Mouse (Mus musculus) neutrophil, adult 5-6 weeks (primary cell): ENCODE data around the gene Ctbs. TPM values are rescaled to one million over a fixed set of nuclear protein-coding genes. Genes with fewer than 3 reads are reported as not detected.
"Not testable (repeated sequence)": the region's sequence is repeated elsewhere in the genome, so short reads cannot be mapped to it uniquely, and the experiment has no call there.

ENCODE experiments used
- ATAC-seq: fragments of 151-379, 151-347 bp; 2 replicates; pipeline ENCODE4 v1.8.0; 2017; ENCODE audit warnings: mild to moderate bottlenecking, moderate TSS enrichment; ENCODE audit not compliant: insufficient number of reproducible peaks, poor library complexity, low FRiP score, severe bottlenecking; ENCODE audit errors: extremely low read depth
- total RNA-seq: library from RNA; stranded (forward); fragments of 200-1000 nt; gene quantifications from 2 replicates; pipeline ENCODE4 v1.2.3, GENCODE M21; 2017

The Ctbs gene
- total RNA-seq, 1 experiment from 2014 or later, result 30.8 TPM

DNA sequence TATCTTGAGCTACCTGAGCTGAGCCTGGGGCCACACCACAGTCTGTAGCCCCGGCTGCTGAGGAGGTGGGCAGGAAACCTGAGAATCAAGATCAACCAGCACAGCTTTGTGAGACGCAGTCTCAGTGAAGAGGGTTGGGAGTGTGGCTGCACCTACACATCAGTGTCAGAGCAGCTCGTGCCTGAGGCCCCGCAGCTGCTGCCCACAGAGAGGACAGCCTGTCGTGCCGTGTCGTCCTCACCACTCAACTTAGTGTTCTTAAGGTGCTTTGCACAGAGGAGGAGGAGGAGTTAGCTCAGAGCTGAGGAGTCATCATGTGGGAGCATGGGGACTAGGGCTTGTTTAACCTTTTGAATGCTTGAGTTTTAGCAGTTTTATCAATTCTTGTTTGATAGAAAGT is 23.7 kb upstream of the Ctbs start:
- no peak for ATAC-seq

DNA sequence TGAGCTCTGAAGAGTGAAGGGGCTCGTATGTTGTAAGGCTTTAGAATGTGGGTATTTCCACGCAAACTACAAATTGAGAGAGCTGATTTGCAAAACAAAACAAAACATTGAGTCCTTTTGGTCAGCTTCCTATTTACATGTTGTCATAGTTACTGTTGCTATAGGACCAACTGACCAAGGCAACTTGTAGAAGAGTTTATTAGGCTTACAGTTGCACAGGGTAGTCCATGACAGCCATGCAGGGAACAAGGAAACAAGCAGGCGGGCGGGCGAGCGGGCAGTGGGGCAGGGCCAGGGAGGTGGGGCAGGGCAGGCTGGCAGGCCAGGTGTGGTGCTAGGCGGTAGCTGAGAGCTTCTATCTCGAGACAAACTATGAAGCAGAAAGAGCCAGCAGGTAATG is 23.1 kb upstream of the Ctbs start:
- no peak for ATAC-seq

- ATAC-seq, result not testable (repeated sequence)
Observed at GRCm38 (mm10) chr3:146433063-146433462, 16.5 kb upstream of the Ctbs start.

DNA sequence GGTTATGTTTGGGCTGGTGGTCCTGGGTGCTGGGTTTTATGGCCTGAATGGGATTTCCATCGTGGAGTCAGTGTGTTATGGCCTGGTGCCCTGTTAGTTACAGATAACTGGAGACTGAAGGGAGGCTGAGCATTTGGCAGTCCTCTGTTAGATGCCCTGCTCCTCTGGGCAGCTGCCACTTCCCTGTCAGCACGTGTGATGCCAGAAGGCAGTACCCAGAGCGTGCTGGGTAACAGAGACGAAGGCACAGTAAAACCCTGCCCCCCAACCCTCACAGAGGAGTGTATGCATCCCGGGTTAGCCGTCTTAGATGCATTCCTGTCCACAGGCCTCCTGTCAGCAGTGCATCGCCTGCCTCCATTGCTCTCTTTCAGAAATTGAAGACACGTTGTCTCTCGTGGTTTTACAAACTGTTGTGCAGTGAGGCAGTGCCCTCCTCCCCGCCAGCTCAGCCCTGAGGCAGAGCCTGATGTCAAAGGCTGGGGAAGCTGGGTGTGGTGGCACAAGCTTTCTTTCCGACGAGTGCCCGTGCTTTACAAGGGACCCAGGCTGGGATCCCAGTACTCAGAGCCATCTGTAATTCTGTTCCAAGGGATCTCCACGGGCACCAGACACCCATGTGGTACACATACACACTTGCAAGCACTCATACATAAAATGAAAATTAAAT is 15.8 kb upstream of the Ctbs start:
- no peak for ATAC-seq

DNA sequence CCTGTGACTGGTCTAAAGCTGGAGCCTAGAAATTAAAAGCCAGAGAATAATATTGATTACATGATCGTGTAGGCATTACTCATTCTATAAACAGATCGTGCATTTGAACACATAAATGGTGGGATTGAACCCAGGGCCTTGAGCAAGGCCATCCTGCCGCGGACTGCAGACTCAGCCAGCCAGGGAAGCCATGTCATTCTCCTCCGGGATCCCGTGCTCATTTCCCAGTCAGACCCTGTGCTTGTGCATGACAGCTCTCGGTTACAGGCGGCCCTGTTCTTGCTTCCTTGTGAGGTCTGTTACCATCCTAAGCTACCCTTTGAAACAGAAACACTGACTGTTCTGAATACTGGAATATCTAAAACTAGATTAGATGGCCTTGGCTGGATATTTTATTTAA is 14.9 kb upstream of the Ctbs start:
- ATAC-seq, result no peak

GRCm38 (mm10) chr3:146435533-146435932 is 14.1 kb upstream of the Ctbs start:
- no peak for ATAC-seq

DNA sequence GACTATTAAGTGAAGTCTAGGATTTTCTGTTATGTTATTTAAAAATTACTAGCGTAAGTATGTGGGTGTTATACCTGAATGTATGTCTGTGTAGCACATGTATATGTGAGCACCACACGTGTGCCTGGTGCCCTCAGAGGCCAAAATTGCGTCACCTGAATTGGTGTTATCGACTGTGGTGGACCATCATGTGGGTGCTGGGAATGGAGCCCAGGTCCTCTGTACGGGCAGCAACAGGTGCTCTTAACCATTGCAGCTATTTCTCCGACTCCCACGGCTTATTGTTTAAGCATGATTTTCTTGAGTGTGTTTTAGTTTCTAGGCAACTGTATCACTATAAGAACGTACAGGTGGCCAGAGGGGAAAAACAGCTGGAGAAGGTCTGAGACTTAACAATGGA is 13.5 kb upstream of the Ctbs start:
- ATAC-seq, result no peak

DNA sequence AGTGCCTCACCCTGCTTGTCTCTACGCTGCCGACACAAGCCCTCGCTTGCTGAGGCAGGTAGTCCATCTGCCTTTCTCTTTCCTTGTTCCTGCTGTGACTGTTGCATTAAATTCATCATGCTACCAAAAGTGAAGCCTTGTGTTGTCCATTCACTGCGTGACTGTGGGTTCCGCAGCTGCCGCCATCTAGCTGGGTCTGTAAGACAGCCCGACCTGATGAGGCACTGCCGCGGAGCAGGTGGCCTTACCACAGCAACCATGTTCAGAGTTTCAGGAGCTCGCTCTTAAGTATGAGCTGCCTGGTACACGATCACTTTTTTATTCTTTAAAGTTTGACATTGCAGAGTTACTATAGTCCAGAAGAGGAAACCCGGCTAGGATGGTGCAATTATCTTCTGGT is 9.6 kb upstream of the Ctbs start:
- no peak for ATAC-seq

GRCm38 (mm10) chr3:146440422-146440821 is 9.2 kb upstream of the Ctbs start:
- no peak for ATAC-seq

- ATAC-seq, result no peak
Observed at GRCm38 (mm10) chr3:146442484-146442883, 7.1 kb upstream of the Ctbs start.

- no peak for ATAC-seq
Observed at GRCm38 (mm10) chr3:146442936-146443335, 6.7 kb upstream of the Ctbs start.

- no peak for ATAC-seq
Observed at GRCm38 (mm10) chr3:146443380-146443779, 6.2 kb upstream of the Ctbs start.

- ATAC-seq, result peak; percentile 57; the same call in 1 of the 2 replicates
Observed at GRCm38 (mm10) chr3:146444880-146445279, 4.7 kb upstream of the Ctbs start.

DNA sequence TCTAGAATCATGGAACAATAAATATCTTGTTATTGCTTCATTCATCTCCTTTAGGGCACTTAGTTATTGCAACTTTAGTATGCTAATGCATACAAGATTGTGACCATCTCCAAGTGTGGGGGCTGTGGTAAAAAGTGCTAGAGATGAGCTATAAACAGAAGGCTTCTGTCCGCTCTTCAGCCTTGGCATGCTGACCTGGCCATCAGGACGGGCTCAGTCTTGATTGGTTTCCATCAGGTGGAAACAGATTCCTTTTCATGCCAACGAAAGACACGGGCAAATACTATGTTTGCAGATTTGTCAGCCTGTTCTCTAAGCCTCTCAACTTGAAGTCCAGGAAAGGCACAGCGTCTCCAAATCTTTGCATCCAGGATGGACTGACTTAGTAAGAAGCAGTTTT is 2.4 kb upstream of the Ctbs start:
- no peak for ATAC-seq

- ATAC-seq, result no peak
Observed at GRCm38 (mm10) chr3:146447598-146447997, 2.0 kb upstream of the Ctbs start.

- no peak for ATAC-seq
Observed at GRCm38 (mm10) chr3:146448372-146448771, 1.2 kb upstream of the Ctbs start.

GRCm38 (mm10) chr3:146448969-146449368 is 626 bp upstream of the Ctbs start:
- no peak for ATAC-seq

- ATAC-seq, result peak; percentile 97
Observed at GRCm38 (mm10) chr3:146450371-146450841, 811 bp downstream of the Ctbs start.

GRCm38 (mm10) chr3:146451375-146451774 is 1.8 kb downstream of the Ctbs start:
- ATAC-seq, result no peak

DNA sequence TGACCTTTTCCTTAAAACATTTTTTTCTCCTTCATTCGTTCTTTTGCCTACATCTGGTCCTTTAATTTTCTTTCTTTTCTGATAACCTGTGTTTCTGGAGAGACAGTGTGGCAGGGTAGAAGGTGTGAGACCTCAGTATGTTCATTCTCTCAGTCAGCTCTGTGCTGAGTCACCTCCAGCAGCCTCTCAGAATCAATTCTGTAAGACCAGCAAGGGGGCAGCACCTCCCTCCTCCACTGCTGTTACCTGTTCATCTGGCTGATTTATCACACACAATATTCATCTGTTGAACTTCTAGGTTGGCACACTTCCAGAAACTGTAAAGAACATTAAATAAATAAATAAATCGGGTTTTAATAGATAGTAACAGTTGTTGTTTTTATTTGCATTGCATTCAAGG is 13.3 kb downstream of the Ctbs start:
- no peak for ATAC-seq

DNA sequence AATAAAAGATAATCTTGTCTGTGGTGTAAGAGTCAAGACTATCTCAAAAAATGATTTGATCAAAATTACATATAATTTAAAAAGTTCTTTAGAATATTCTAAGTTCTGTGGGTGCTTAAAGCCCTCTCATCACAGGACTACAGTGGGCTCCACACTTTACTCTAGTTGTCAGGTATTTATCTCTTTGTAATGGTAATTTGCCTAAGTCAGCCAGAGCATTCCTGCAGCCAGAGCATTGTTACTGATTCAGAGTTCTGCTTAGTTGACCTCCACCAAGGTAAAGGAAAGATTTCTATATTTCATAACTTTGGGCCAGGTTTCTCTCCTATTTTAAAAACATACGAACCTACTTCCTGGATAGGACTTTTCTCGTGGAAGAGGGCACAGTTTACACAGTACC is 19.6 kb downstream of the Ctbs start:
- ATAC-seq, result no peak
